Mouse (Mus musculus): ENCODE results near the gene Wdr18. TPM values are rescaled to one million over a fixed set of nuclear protein-coding genes. Genes with fewer than 3 reads are reported as not detected.

The Wdr18 gene
- polyA plus RNA-seq, 1 experiment from 2014 or later: 94.8 TPM

GRCm38 (mm10) chr10:79920056-79920890 is 39.7 kb upstream of the Wdr18 start:
- no peak overlapping the region for H3K9ac ChIP-seq
- H3K36me3 ChIP-seq: no peaks in the 10 kb centered on the region
- H3K27me3 ChIP-seq (replicated peaks): peaks cover 60% of the 10 kb centered on the region
- H3K27ac ChIP-seq: no peak overlapping the region
- no peak for ATAC-seq
- H3K9me3 ChIP-seq: no peaks in the 10 kb centered on the region
- WGBS: 27% methylated on average over 26 of the region's 26 CpGs
- H3K4me2 ChIP-seq (replicated peaks): peak overlapping the region; percentile 72
- peak overlapping the region; percentile 31; the same call in 1 of the 2 replicates for H3K4me3 ChIP-seq (replicated peaks)
- H3K4me1 ChIP-seq (replicated peaks): peaks cover 46% of the 10 kb centered on the region

- Histone ChIP-seq H3K36me3 (no peaks in the 10 kb centered on the region), H3K27me3 (replicated peaks) (peaks cover 60% of the 10 kb centered on the region), H3K9ac (peak within 1 kb of the TSS; percentile 23; the same call in 1 of the 2 replicates), H3K4me3 (replicated peaks) (peak within 1 kb of the TSS; percentile 31), H3K4me1 (replicated peaks) (peaks cover 47% of the 10 kb centered on the region), H3K27ac (no peak within 1 kb of the TSS), H3K9me3 (no peaks in the 10 kb centered on the region), H3K4me2 (replicated peaks) (peak within 1 kb of the TSS; percentile 72)
- 0 out of 2 replicates have a peak, but pooled peaks have one; percentile 8 for ATAC-seq
- WGBS: 4% methylated on average over 40 of the region's 41 CpGs
These were observed 38.9 kb upstream of the Wdr18 start, which contains the start of gene R3hdm4 for GRCm38 (mm10) chr10:79920958-79921535. Gene R3hdm4 (minus strand): TSS chr10:79921208.

- peaks cover 49% of the 10 kb centered on the region for H3K4me1 ChIP-seq (replicated peaks)
- no peaks in the 10 kb centered on the region for H3K36me3 ChIP-seq
- peaks cover 60% of the 10 kb centered on the region for H3K27me3 ChIP-seq (replicated peaks)
- no peaks in the 10 kb centered on the region for H3K9me3 ChIP-seq
- ATAC-seq: no peak
- peak overlapping the region; percentile 72 for H3K4me2 ChIP-seq (replicated peaks)
- no peak overlapping the region for H3K27ac ChIP-seq
- H3K9ac ChIP-seq: peak overlapping the region; percentile 23; the same call in 1 of the 2 replicates
- H3K4me3 ChIP-seq (replicated peaks): peak overlapping the region; percentile 31
- WGBS: 3% methylated on average over 34 of the region's 34 CpGs
These were observed 38.4 kb upstream of the Wdr18 start for GRCm38 (mm10) chr10:79921572-79921971.

GRCm38 (mm10) chr10:79924998-79925784 is 34.8 kb upstream of the Wdr18 start:
- peaks cover 45% of the 10 kb centered on the region for H3K4me1 ChIP-seq (replicated peaks)
- H3K4me2 ChIP-seq (replicated peaks): peak overlapping the region; percentile 92
- ATAC-seq: 0 out of 2 replicates have a peak, but pooled peaks have one; percentile 0
- no peak overlapping the region for H3K9ac ChIP-seq
- no peaks in the 10 kb centered on the region for H3K36me3 ChIP-seq
- peak overlapping the region; percentile 98; the same call in 1 of the 2 replicates for H3K4me3 ChIP-seq (replicated peaks)
- peaks cover 33% of the 10 kb centered on the region for H3K27me3 ChIP-seq (replicated peaks)
- no peaks in the 10 kb centered on the region for H3K9me3 ChIP-seq
- WGBS: 11% methylated on average over 29 of the region's 29 CpGs
- peak overlapping the region; percentile 96 for H3K27ac ChIP-seq

GRCm38 (mm10) chr10:79925785-79926490 is 34.0 kb upstream of the Wdr18 start:
- H3K9me3 ChIP-seq: no peaks in the 10 kb centered on the region
- H3K9ac ChIP-seq: peak overlapping the region; percentile 97
- peaks cover 25% of the 10 kb centered on the region for H3K27me3 ChIP-seq (replicated peaks)
- H3K36me3 ChIP-seq: peaks cover 4% of the 10 kb centered on the region; the same call in 1 of the 2 replicates
- ATAC-seq: peak; percentile 6; the same call in 1 of the 2 replicates
- H3K4me1 ChIP-seq (replicated peaks): peaks cover 42% of the 10 kb centered on the region
- 5% methylated on average over 14 of the region's 15 CpGs for WGBS
- peak overlapping the region; percentile 96 for H3K27ac ChIP-seq
- H3K4me2 ChIP-seq (replicated peaks): peak overlapping the region; percentile 92
- H3K4me3 ChIP-seq (replicated peaks): peak overlapping the region; percentile 98

GRCm38 (mm10) chr10:79926491-79927323 is 33.2 kb upstream of the Wdr18 start, which contains the start of gene Arid3a:
Gene Arid3a (plus strand): TSS chr10:79927043.
- H3K4me1 ChIP-seq (replicated peaks): peaks cover 40% of the 10 kb centered on the region
- H3K27ac ChIP-seq: peak within 1 kb of the TSS; percentile 96
- peak within 1 kb of the TSS; percentile 98 for H3K4me3 ChIP-seq (replicated peaks)
- H3K27me3 ChIP-seq (replicated peaks): peaks cover 18% of the 10 kb centered on the region
- under 1% methylated on average over 63 of the region's 63 CpGs for WGBS
- peak; percentile 86 for ATAC-seq
- H3K36me3 ChIP-seq: peaks cover 12% of the 10 kb centered on the region
- H3K4me2 ChIP-seq (replicated peaks): peak within 1 kb of the TSS; percentile 92
- H3K9ac ChIP-seq: peak within 1 kb of the TSS; percentile 97
- no peaks in the 10 kb centered on the region for H3K9me3 ChIP-seq

- ATAC-seq: peak; percentile 36
- peaks cover 46% of the 10 kb centered on the region for H3K4me1 ChIP-seq (replicated peaks)
- H3K27me3 ChIP-seq (replicated peaks): peaks cover 10% of the 10 kb centered on the region
- H3K9me3 ChIP-seq: no peaks in the 10 kb centered on the region
- under 1% methylated on average over 54 of the region's 54 CpGs for WGBS
- H3K27ac ChIP-seq: peak overlapping the region; percentile 96
- peak overlapping the region; percentile 98 for H3K4me3 ChIP-seq (replicated peaks)
- H3K36me3 ChIP-seq: peaks cover 20% of the 10 kb centered on the region
- H3K4me2 ChIP-seq (replicated peaks): peak overlapping the region; percentile 92
- H3K9ac ChIP-seq: peak overlapping the region; percentile 97
These were observed 32.5 kb upstream of the Wdr18 start for GRCm38 (mm10) chr10:79927324-79928029.

GRCm38 (mm10) chr10:79928030-79928694 is 31.8 kb upstream of the Wdr18 start:
- peak; percentile 2; the same call in 1 of the 2 replicates for ATAC-seq
- peaks cover 53% of the 10 kb centered on the region for H3K4me1 ChIP-seq (replicated peaks)

GRCm38 (mm10) chr10:79928907-79929701 is 30.8 kb upstream of the Wdr18 start:
- Histone ChIP-seq H3K4me2 (replicated peaks) (peak overlapping the region; percentile 92), H3K4me1 (replicated peaks) (peaks cover 62% of the 10 kb centered on the region), H3K4me3 (replicated peaks) (peak overlapping the region; percentile 98), H3K9ac (peak overlapping the region; percentile 36), H3K36me3 (peaks cover 21% of the 10 kb centered on the region), H3K9me3 (no peaks in the 10 kb centered on the region), H3K27ac (peak overlapping the region; percentile 66), H3K27me3 (replicated peaks) (no peaks in the 10 kb centered on the region)
- ATAC-seq: no peak
- 14% methylated on average over 9 of the region's 9 CpGs for whole genome bisulfite sequencing

More at GRCm38 (mm10) chr10:79928030-79928694, 31.8 kb upstream of the Wdr18 start:
- peak overlapping the region; percentile 97 for H3K9ac ChIP-seq
- 1% methylated on average over 29 of the region's 29 CpGs for WGBS
- peak overlapping the region; percentile 96 for H3K27ac ChIP-seq
- H3K27me3 ChIP-seq (replicated peaks): peaks cover 3% of the 10 kb centered on the region; the same call in 1 of the 2 replicates
- no peaks in the 10 kb centered on the region for H3K9me3 ChIP-seq
- H3K36me3 ChIP-seq: peaks cover 21% of the 10 kb centered on the region
- peak overlapping the region; percentile 98 for H3K4me3 ChIP-seq (replicated peaks)
- peak overlapping the region; percentile 92 for H3K4me2 ChIP-seq (replicated peaks)

Data from intestine, embryonic 15.5 days (tissue).